Mouse (Mus musculus) CH12.LX (cell line): ENCODE measurements around the gene Prune2. TPM values are rescaled to one million over a fixed set of nuclear protein-coding genes. Genes with fewer than 3 reads are reported as not detected.

Experiments
- DNase-seq: peaks from one replicate; pipeline ENCODE4 v3.0.0-alpha.2; 2013; ENCODE audit errors: extremely low read depth
- H3K27ac ChIP-seq: 2 replicates; pipeline ENCODE4 v1.5.1; 2012; ENCODE audit warnings: low read depth, mild to moderate bottlenecking, control low read depth, moderate library complexity; ENCODE audit not compliant: insufficient read depth
- H3K27me3 ChIP-seq: replicated peaks from 2 replicates; pipeline ENCODE3; 2012; ENCODE audit warnings: inconsistent platforms
- H3K36me3 ChIP-seq, 2 experiments: replicated peaks in 1 of 2; 2 replicates each; pipeline versions ENCODE3 to v1.6.1; 2012; ENCODE audit warnings: inconsistent platforms in 1 of 2, low read length in 1 of 2, mild to moderate bottlenecking in 1 of 2, mixed read lengths in 1 of 2, moderate library complexity in 1 of 2; ENCODE audit not compliant: control insufficient read depth in 1 of 2, insufficient read depth in 1 of 2
- H3K4me1 ChIP-seq, 2 experiments: 2 replicates each; pipeline ENCODE4 v1.6.1; 2012; ENCODE audit warnings: inconsistent platforms in 1 of 2, moderate library complexity in 1 of 2; ENCODE audit not compliant: insufficient read depth in 2 of 2, control insufficient read depth in 1 of 2
- H3K4me2 ChIP-seq: 2 replicates; pipeline ENCODE4 v1.6.1; 2012; ENCODE audit warnings: low read depth, mild to moderate bottlenecking, control low read depth; ENCODE audit not compliant: poor library complexity, insufficient read depth, severe bottlenecking
- H3K4me3 ChIP-seq, 3 experiments: fragments of 150-350 bp in 1 of 3; sonication (generic) in 1 of 3; replicated peaks in 1 of 3; 2 replicates each; pipeline versions ENCODE3 to v1.5.1; 2011 to 2012; ENCODE audit warnings: low read depth in 2 of 3, low read length in 2 of 3, mild to moderate bottlenecking in 2 of 3, moderate library complexity in 2 of 3, control low read depth in 1 of 3, improper control_type of control experiment in 1 of 3, inconsistent platforms in 1 of 3, mixed read lengths in 1 of 3; ENCODE audit not compliant: poor library complexity in 1 of 3
- H3K79me2 ChIP-seq: replicated peaks from 2 replicates; pipeline ENCODE4 v1.6.1; 2012; ENCODE audit warnings: mild to moderate bottlenecking, moderate library complexity; ENCODE audit not compliant: control insufficient read depth, poor library complexity, insufficient read depth, severe bottlenecking; ENCODE audit errors: extremely low read depth
- H3K9ac ChIP-seq: 2 replicates; pipeline ENCODE4 v1.6.1; 2012; ENCODE audit warnings: low read depth, mild to moderate bottlenecking, control low read depth, moderate library complexity; ENCODE audit not compliant: insufficient read depth
- H3K9me3 ChIP-seq: replicated peaks from 2 replicates; pipeline ENCODE3; 2012; ENCODE audit warnings: low read length, inconsistent platforms, mixed read lengths
- BHLHE40 ChIP-seq: IDR thresholded peaks from 2 replicates; pipeline ENCODE4 v1.6.1; 2011; ENCODE audit warnings: mild to moderate bottlenecking, low read depth, low read length, improper control_type of control experiment
- CHD1 ChIP-seq: IDR thresholded peaks from 2 replicates; pipeline ENCODE4 v1.6.1; 2012; ENCODE audit warnings: low read depth, low read length, improper control_type of control experiment, inconsistent platforms
- CHD2 ChIP-seq: IDR thresholded peaks from 2 replicates; pipeline ENCODE4 v1.6.1; 2011; ENCODE audit warnings: low read length, improper control_type of control experiment
- CTCF ChIP-seq, 2 experiments: IDR thresholded peaks in 1 of 2; conservative IDR thresholded peaks in 1 of 2; 2 replicates each; pipeline ENCODE4 v1.5.1; 2011 to 2012; ENCODE audit warnings: low read depth in 2 of 2, low read length in 2 of 2, improper control_type of control experiment in 1 of 2, inconsistent platforms in 1 of 2, mild to moderate bottlenecking in 1 of 2, moderate library complexity in 1 of 2
- E2F4 ChIP-seq: IDR thresholded peaks from 2 replicates; pipeline ENCODE4 v1.6.1; 2011; ENCODE audit warnings: low read depth, low read length, improper control_type of control experiment; ENCODE audit not compliant: insufficient replicate concordance
- GABPA ChIP-seq: IDR thresholded peaks from 2 replicates; pipeline ENCODE4 v1.6.1; 2012; ENCODE audit warnings: low read depth, low read length, improper control_type of control experiment, inconsistent platforms; ENCODE audit not compliant: insufficient replicate concordance
- KAT2A ChIP-seq: IDR thresholded peaks from 2 replicates; pipeline ENCODE4 v1.6.1; 2012; ENCODE audit warnings: low read length, improper control_type of control experiment, inconsistent platforms; ENCODE audit not compliant: insufficient replicate concordance
- MAZ ChIP-seq: IDR thresholded peaks from 2 replicates; pipeline ENCODE4 v1.6.1; 2012; ENCODE audit warnings: low read depth, mild to moderate bottlenecking, inconsistent platforms, low read length, improper control_type of control experiment, moderate library complexity
- MXI1 ChIP-seq: IDR thresholded peaks from 2 replicates; pipeline ENCODE4 v1.6.1; 2011; ENCODE audit warnings: mild to moderate bottlenecking, low read depth, low read length, improper control_type of control experiment
- NELFE ChIP-seq: IDR thresholded peaks from 2 replicates; pipeline ENCODE4 v1.6.1; 2011; ENCODE audit warnings: low read depth, low read length, improper control_type of control experiment
- NRF1 ChIP-seq: IDR thresholded peaks from 2 replicates; pipeline ENCODE4 v1.6.1; 2014; ENCODE audit warnings: low read depth, mild to moderate bottlenecking, inconsistent platforms, low read length, improper control_type of control experiment, moderate library complexity
- PAX5 ChIP-seq: IDR thresholded peaks from 2 replicates; pipeline ENCODE4 v1.6.1; 2012; ENCODE audit warnings: low read length, inconsistent platforms, mixed read lengths
- RCOR1 ChIP-seq: conservative IDR thresholded peaks from 2 replicates; pipeline ENCODE4 v1.6.1; 2012; ENCODE audit warnings: low read depth, mild to moderate bottlenecking, inconsistent platforms, low read length, improper control_type of control experiment
- SIN3A ChIP-seq: IDR thresholded peaks from 2 replicates; pipeline ENCODE4 v1.6.1; 2012; ENCODE audit warnings: low read length, improper control_type of control experiment, inconsistent platforms
- SMC3 ChIP-seq: IDR thresholded peaks from 2 replicates; pipeline ENCODE4 v1.6.1; 2011; ENCODE audit warnings: low read depth, low read length, improper control_type of control experiment
- TCF12 ChIP-seq: IDR thresholded peaks from 2 replicates; pipeline ENCODE4 v1.6.1; 2014; ENCODE audit warnings: low read depth, mild to moderate bottlenecking, inconsistent platforms, low read length, improper control_type of control experiment
- UBTF ChIP-seq: IDR thresholded peaks from 2 replicates; pipeline ENCODE4 v1.6.1; 2012; ENCODE audit warnings: low read depth, mild to moderate bottlenecking, inconsistent platforms, low read length, improper control_type of control experiment, moderate library complexity
- USF2 ChIP-seq: conservative IDR thresholded peaks from 2 replicates; pipeline ENCODE4 v1.6.1; 2011; ENCODE audit warnings: low read depth, low read length, improper control_type of control experiment
- ZC3H11A ChIP-seq: IDR thresholded peaks from 2 replicates; pipeline ENCODE4 v1.6.1; 2012; ENCODE audit warnings: low read depth, mild to moderate bottlenecking, inconsistent platforms, low read length, improper control_type of control experiment
- ZKSCAN1 ChIP-seq: IDR thresholded peaks from 2 replicates; pipeline ENCODE4 v1.6.1; 2012; ENCODE audit warnings: low read depth, inconsistent platforms, low read length, improper control_type of control experiment, borderline replicate concordance
- ZMIZ1 ChIP-seq: IDR thresholded peaks from 2 replicates; pipeline ENCODE4 v1.6.1; 2012; ENCODE audit warnings: low read depth, mild to moderate bottlenecking, inconsistent platforms, low read length, improper control_type of control experiment
- dilution Hi-C: fragments of 300-500 bp; cut with MboI; formaldehyde crosslinking; loops from 2 replicates; pipeline ENCODE4 v1.14.3; 2020; ENCODE audit warnings: low sequenced_read_pairs; ENCODE audit not compliant: extremely low pct_unique_long_range_greater_than_20kb, extremely low pct_ligation_motif_present
- in situ Hi-C: fragments of 300-500 bp; cut with MboI; formaldehyde crosslinking; loops from 3 replicates; pipeline ENCODE4 v1.14.3; 2019; ENCODE audit warnings: low sequenced_read_pairs, low pct_ligation_motif_present, low pct_unique_long_range_greater_than_20kb, mixed read lengths
- polyA plus RNA-seq: library from polyadenylated mRNA; unstranded; fragments of >175 nt; gene quantifications from 2 replicates; pipeline ENCODE4 v1.2.1, GENCODE M21; 2012; ENCODE audit warnings: low read depth; ENCODE audit not compliant: insufficient read length
- total RNA-seq, 2 experiments: library from RNA; depleted of rRNA; stranded (reverse); fragments of 300-350 nt in 1 of 2; fragments of >200 nt in 1 of 2; gene quantifications; 2 replicates each; pipeline ENCODE4 v1.2.3; 2012 to 2014

The Prune2 gene
- total and polyA plus RNA-seq, 3 experiments = 0.04 to 1.7 (median 0.21) TPM

DNA sequence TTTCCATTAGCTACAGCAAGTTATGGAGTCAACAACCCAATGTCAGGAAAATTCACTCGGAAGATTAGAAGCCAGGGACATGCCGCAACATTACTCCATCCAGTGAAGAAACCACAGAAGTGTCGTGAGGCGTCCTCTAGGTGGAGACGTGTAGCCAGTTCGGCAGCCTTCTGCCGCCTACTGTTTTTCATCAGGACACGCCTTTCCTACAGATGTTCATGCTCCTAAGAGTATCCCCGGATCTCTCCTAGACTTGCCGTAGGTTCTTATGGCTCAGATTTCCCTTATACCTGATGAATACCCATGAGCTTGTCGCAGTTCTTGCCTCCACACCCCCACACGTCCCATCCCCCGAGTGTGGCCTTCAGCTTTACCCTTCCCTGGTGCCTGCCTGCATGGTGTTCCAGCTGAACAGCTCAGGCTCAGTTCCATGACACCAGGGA lies 207.6 kb downstream of the Prune2 start (continued):
- TF ChIP-seq GABPA (no peak), TCF12 (peak; percentile 31; the same call in 1 of the 2 replicates), NRF1 (no peak), CTCF (conservative IDR thresholded peaks at IDR 0.05 in 1 of 2, IDR thresholded peaks at IDR 0.05 in 1 of 2; ENCODE audit: low read depth in 2 of 2, low read length in 2 of 2) (peak; percentile 73 to 96), CHD1 (no peak), ZMIZ1 (no peak), SMC3 (peak; percentile 98), ZKSCAN1 (no peak), PAX5 (no peak)

DNA sequence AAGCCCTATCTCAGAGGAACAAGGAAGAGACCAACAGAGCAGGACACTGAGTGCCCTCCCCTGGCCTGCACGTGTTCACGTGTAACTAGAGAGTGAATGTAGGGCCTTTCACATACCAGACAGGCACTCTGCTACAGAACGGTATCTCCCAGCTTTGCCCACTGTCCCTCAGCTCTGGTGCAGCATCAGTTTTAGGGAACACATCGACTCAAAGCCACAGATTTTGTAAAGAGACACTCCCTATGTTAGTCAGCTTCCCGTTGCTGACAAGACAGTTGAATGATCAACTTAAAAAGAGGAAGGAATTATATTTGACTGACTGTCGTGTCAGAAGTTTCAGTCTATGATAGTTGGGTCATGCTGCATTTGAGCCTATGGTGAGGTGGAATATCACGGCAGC lies 210.4 kb downstream of the Prune2 start:
- Histone ChIP-seq H3K27me3 (no peaks in the 10 kb centered on the region), H3K4me2 (no peak overlapping the region), H3K4me1 (peaks cover 9 to 18% of the 10 kb centered on the region in 2 experiments), H3K27ac (no peak overlapping the region), H3K9me3 (no peaks in the 10 kb centered on the region), H3K36me3 (no peaks in the 10 kb centered on the region), H3K4me3 (no peak overlapping the region), H3K9ac (no peak overlapping the region), H3K79me2 (no peaks in the 10 kb centered on the region)
- DNase-seq = peak; percentile 56
- in situ Hi-C loops = loop anchor here (10.0 kb wide), 1 partner anchor 49 kb away; no protein-coding TSS in a partner anchor
- dilution Hi-C loops = no loop called here
- TF ChIP-seq KAT2A (no peak), ZMIZ1 (no peak), ZC3H11A (no peak), UBTF (no peak), BHLHE40 (peak; percentile 62)
- TF ChIP-seq, all 38 proteins: peak for 1

DNA sequence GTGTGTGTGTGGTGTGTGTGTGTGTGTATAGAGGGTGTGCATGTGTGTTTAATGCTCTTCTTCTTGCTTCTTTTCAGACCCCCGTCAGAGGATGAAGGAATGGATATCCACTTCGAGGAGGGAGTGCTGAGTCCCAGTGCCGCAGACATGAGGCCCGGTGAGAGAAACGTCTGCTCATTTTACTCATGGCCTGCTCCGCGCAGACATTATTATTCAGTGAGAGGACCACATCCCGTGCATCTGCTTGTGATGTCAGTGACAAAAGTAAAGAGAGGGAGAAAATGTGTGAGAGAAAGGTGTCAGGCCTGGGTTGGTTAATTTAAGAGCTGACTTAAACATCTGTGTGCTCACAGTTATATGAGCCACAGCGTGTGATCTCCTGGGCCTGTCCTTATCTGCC lies 212.3 kb downstream of the Prune2 start:
- H3K27me3 ChIP-seq = no peaks in the 10 kb centered on the region
- no peaks in the 10 kb centered on the region for H3K36me3 ChIP-seq
- H3K27ac ChIP-seq = no peak overlapping the region
- H3K79me2 ChIP-seq = no peaks in the 10 kb centered on the region
- H3K4me2 ChIP-seq = no peak overlapping the region
- DNase-seq = no peak
- dilution Hi-C loops = no loop called here
- TF ChIP-seq USF2 (no peak), SMC3 (no peak), TCF12 (no peak), CTCF (conservative IDR thresholded peaks at IDR 0.05 in 1 of 2, IDR thresholded peaks at IDR 0.05 in 1 of 2; ENCODE audit: low read depth in 2 of 2, low read length in 2 of 2) (no peak), MXI1 (no peak), SIN3A (no peak), PAX5 (no peak), UBTF (no peak), MAZ (no peak), CHD2 (no peak), ZMIZ1 (no peak), RCOR1 (no peak), BHLHE40 (no peak), GABPA (no peak), NELFE (no peak), ZKSCAN1 (no peak), E2F4 (no peak)
- H3K4me1 ChIP-seq = peaks cover 9 to 16% of the 10 kb centered on the region in 2 experiments
- in situ Hi-C loops = loop anchor here (10.0 kb wide), 1 partner anchor 47 kb away; no protein-coding TSS in a partner anchor
- H3K9ac ChIP-seq = no peak overlapping the region
- no peak overlapping the region for H3K4me3 ChIP-seq
- no peaks in the 10 kb centered on the region for H3K9me3 ChIP-seq
